Mouse (Mus musculus) bone marrow, adult 2 months (tissue): Measurements from ENCODE around the gene Slc1a2.

Experiments
- CTCF ChIP-seq: fragments of 200-500 bp; IDR thresholded peaks from 2 replicates; pipeline ENCODE4 v1.5.1; 2011; ENCODE audit warnings: low read length, control low read depth; ENCODE audit not compliant: control insufficient read depth, insufficient read depth
- POLR2A ChIP-seq: fragments of 200-500 bp; IDR thresholded peaks from 2 replicates; pipeline ENCODE4 v1.6.1; 2011; ENCODE audit warnings: low read depth, mild to moderate bottlenecking, control low read depth, low read length, borderline replicate concordance; ENCODE audit not compliant: control insufficient read depth

DNA sequence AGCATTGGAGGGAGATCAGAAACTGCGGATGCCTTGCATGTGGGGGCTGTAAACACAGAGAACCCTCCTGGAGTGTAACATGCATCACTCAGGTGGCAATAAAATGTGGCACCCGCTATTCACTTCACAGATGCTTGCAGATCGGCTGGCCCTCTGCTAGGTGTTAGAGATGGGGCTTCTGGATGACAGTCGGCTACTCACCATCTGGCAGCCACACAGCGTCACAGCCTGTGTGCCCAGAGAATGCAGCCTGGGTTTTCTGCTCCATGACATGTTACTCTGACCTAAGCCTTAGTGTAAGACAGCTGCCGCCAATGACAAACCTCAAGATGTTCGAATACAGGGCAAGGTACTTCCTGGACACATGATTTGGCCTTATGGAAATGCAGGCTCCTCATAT, 22.9 kb downstream of the Slc1a2 start:
- TF ChIP-seq CTCF (no peak), POLR2A (no peak)
